ENCODE assay signal across 23 mouse cellular contexts in genomic region chr16:94201387-94201786, GRCm38 (mm10).
"Had no signal": no experiment of that assay in that cellular context is flagged by ENCODE, and none has a peak within 500 bp of the region (broad histone marks: within the 10 kb centered on the region; RNA-seq: fewer than 3 reads in every experiment).

No protein-coding gene starts in this region.

- H3K4me1 ChIP-seq: hindbrain, embryonic 10.5 days had no signal

- DNase-seq: gastrocnemius, postnatal 14 days; gastrocnemius, postnatal 36 days; heart, adult 11 months; heart, postnatal 10 days; heart, postnatal 4 days; kidney, adult 18-20 months; kidney, adult 8-10 months; kidney, postnatal 10 days; kidney, postnatal 25 days; kidney, postnatal 4 days; layer of hippocampus, postnatal 36 days; left cerebral cortex, postnatal 4 days; liver, embryonic 13.5 days had no signal

- H3K27me3 ChIP-seq: heart, embryonic 12.5 days; hindbrain, embryonic 12.5 days; liver, embryonic 13.5 days had no signal

- H3K36me3 ChIP-seq: heart, embryonic 10.5 days; heart, embryonic 12.5 days; hindbrain, embryonic 10.5 days; hindbrain, embryonic 12.5 days; limb, embryonic 13.5 days; limb, embryonic 15.5 days; liver, embryonic 13.5 days had no signal

- ATAC-seq: hindbrain, embryonic 16.5 days; inflammation-experienced regulatory T-cells, adult 6 months had no signal

- H3K27ac ChIP-seq: hindbrain, embryonic 10.5 days; hindbrain, embryonic 12.5 days; hindbrain, embryonic 14.5 days; layer of hippocampus, adult 2 months; limb, embryonic 13.5 days; limb, embryonic 15.5 days; liver, embryonic 13.5 days had no signal

- H3K9ac ChIP-seq: heart, embryonic 12.5 days; hindbrain, embryonic 12.5 days; hindbrain, embryonic 14.5 days; limb, embryonic 13.5 days; limb, embryonic 15.5 days; liver, embryonic 13.5 days had no signal

- H3K4me2 ChIP-seq: heart, embryonic 12.5 days; hindbrain, embryonic 12.5 days; hindbrain, embryonic 14.5 days; limb, embryonic 13.5 days; limb, embryonic 15.5 days; liver, embryonic 13.5 days had no signal

- H3K9me3 ChIP-seq: heart, embryonic 10.5 days; heart, embryonic 12.5 days; hindbrain, embryonic 10.5 days; hindbrain, embryonic 12.5 days; limb, embryonic 13.5 days; limb, embryonic 15.5 days; liver, embryonic 13.5 days had no signal

- H3K4me3 ChIP-seq: heart, embryonic 10.5 days; heart, embryonic 12.5 days; hindbrain, embryonic 10.5 days; hindbrain, embryonic 12.5 days; layer of hippocampus, adult 2 months; limb, embryonic 13.5 days; limb, embryonic 15.5 days; liver, embryonic 13.5 days had no signal
